Mouse (Mus musculus): ENCODE measurements at regions not wholly inside any gene's neighbourhood (a gene's known extent, or its start where the extent isn't known, plus 50 kb on each side); places are given as distances from the start of the nearest gene placed in this dataset.

- no peak for TF ChIP-seq HCFC1 (IDR thresholded peaks at IDR 0.05; ENCODE audit: borderline replicate concordance, insufficient read depth, low read length)
- TF ChIP-seq MAFK (IDR thresholded peaks at IDR 0.05; ENCODE audit: insufficient read depth, low read depth, low read length): no peak
- no peak for TF ChIP-seq CHD2 (IDR thresholded peaks at IDR 0.05; ENCODE audit: low read depth, low read length)
- no peak for TF ChIP-seq ZC3H11A (IDR thresholded peaks at IDR 0.05; ENCODE audit: borderline replicate concordance, low read depth, low read length)
These were observed 103.9 kb upstream of the Kcnd2 start for GRCm38 (mm10) chr6:21111238-21111992.
